In genomic region chr9:60184083-60184482, GRCm38 (mm10) we compare ENCODE assay signal across 19 mouse cellular contexts.
DNase-seq lines count a peak whose midpoint lies in the region; ATAC-seq and TF ChIP-seq lines count a peak whose summit lies in the region.
"Had no signal": no experiment of that assay in that cellular context is flagged by ENCODE, and none has a peak within 500 bp of the region (broad histone marks: within the 10 kb centered on the region; RNA-seq: fewer than 3 reads in every experiment).

No protein-coding gene starts in this region.

- H3K4me3 ChIP-seq in kidney, adult 2 months (ENCODE audit: insufficient read depth, low read depth, low read length) = no peak overlapping the region
- H3K4me3 ChIP-seq in kidney, embryonic 15.5 days (replicated peaks) = no peak overlapping the region
- H3K4me3 ChIP-seq in embryonic facial prominence, embryonic 11.5 days (ENCODE audit: low read depth, low read length) = no peak overlapping the region
- H3K4me3 ChIP-seq: embryonic facial prominence, embryonic 13.5 days; heart, embryonic 13.5 days had no signal

- H3K27ac ChIP-seq in kidney, adult 2 months (ENCODE audit: insufficient read depth, low read depth, low read length) = no peak overlapping the region
- H3K27ac ChIP-seq in kidney, embryonic 15.5 days = no peak overlapping the region
- no peak overlapping the region for H3K27ac ChIP-seq in embryonic facial prominence, embryonic 11.5 days (replicated peaks; ENCODE audit: low read depth, low read length)
- H3K27ac ChIP-seq: embryonic facial prominence, embryonic 13.5 days; heart, embryonic 13.5 days; hindbrain, embryonic 14.5 days had no signal

- H3K4me1 ChIP-seq in kidney, adult 2 months (ENCODE audit: control insufficient read depth, insufficient read depth, low read length) = no peaks in the 10 kb centered on the region
- H3K4me1 ChIP-seq in kidney, embryonic 15.5 days = peaks cover 31% of the 10 kb centered on the region
- H3K4me1 ChIP-seq in embryonic facial prominence, embryonic 11.5 days (ENCODE audit: control insufficient read depth, insufficient read depth, low read length) = peaks cover 2% of the 10 kb centered on the region; the same call in 1 of the 2 replicates

- H3K36me3 ChIP-seq in kidney, adult 2 months (ENCODE audit: control insufficient read depth, insufficient read depth, low read length) = no peaks in the 10 kb centered on the region
- no peaks in the 10 kb centered on the region for H3K36me3 ChIP-seq in kidney, embryonic 15.5 days
- H3K36me3 ChIP-seq in embryonic facial prominence, embryonic 11.5 days (replicated peaks; ENCODE audit: control insufficient read depth, insufficient read depth, low read depth, low read length) = no peaks in the 10 kb centered on the region
- H3K36me3 ChIP-seq: embryonic facial prominence, embryonic 13.5 days; heart, embryonic 13.5 days had no signal

- H3K27me3 ChIP-seq in kidney, adult 2 months (replicated peaks; ENCODE audit: control insufficient read depth, insufficient read depth, low read length) = no peaks in the 10 kb centered on the region
- H3K27me3 ChIP-seq in kidney, embryonic 15.5 days = no peaks in the 10 kb centered on the region
- H3K27me3 ChIP-seq in embryonic facial prominence, embryonic 11.5 days (ENCODE audit: control insufficient read depth, insufficient read depth, low read length) = no peaks in the 10 kb centered on the region
- H3K27me3 ChIP-seq: heart, embryonic 13.5 days had no signal

- 63% methylated on average over 3 of the region's 3 CpGs for WGBS in kidney, adult 2 months
- 50% methylated on average over 3 of the region's 3 CpGs for WGBS in kidney, embryonic 15.5 days
- 28% methylated on average over 3 of the region's 3 CpGs for WGBS in embryonic facial prominence, embryonic 11.5 days

- DNase-seq in kidney, adult 2 months = peak; percentile 12
- DNase-seq in embryo, embryonic 10 days (ENCODE audit: low spot score) = peak; percentile 65
- DNase-seq in embryo, embryonic 10.5 days (ENCODE audit: low spot score) = peak; percentile 64
- DNase-seq in embryonic facial prominence, embryonic 11.5 days (ENCODE audit: low spot score) = peak; percentile 38
- DNase-seq in spleen, postnatal 36 days (ENCODE audit: low spot score in 2 of 2) = no peak
- no peak for DNase-seq in left cerebral cortex, adult 11 months (ENCODE audit: low spot score)
- DNase-seq in thymus, postnatal 25 days = no peak
- DNase-seq: adrenal gland, adult 2 months; cerebellum, adult 11 months; cerebellum, adult 8-10 months; cerebellum, postnatal 14 days; gastrocnemius, postnatal 36 days; heart, adult 11 months; heart, postnatal 36 days had no signal

- H3K9ac ChIP-seq in kidney, embryonic 15.5 days = no peak overlapping the region
- H3K9ac ChIP-seq in embryonic facial prominence, embryonic 11.5 days (replicated peaks; ENCODE audit: low read length) = no peak overlapping the region
- H3K9ac ChIP-seq: embryonic facial prominence, embryonic 13.5 days; heart, embryonic 13.5 days; hindbrain, embryonic 14.5 days had no signal

- no peak for TF ChIP-seq POLR2A in kidney, adult 2 months (IDR thresholded peaks at IDR 0.05; ENCODE audit: low read depth, low read length)

- no peak overlapping the region for H3K4me2 ChIP-seq in kidney, embryonic 15.5 days
- H3K4me2 ChIP-seq in embryonic facial prominence, embryonic 11.5 days (ENCODE audit: low read depth, low read length) = no peak overlapping the region
- H3K4me2 ChIP-seq: embryonic facial prominence, embryonic 13.5 days; heart, embryonic 13.5 days; hindbrain, embryonic 14.5 days had no signal

- no peaks in the 10 kb centered on the region for H3K9me3 ChIP-seq in kidney, embryonic 15.5 days (replicated peaks)
- H3K9me3 ChIP-seq in embryonic facial prominence, embryonic 11.5 days (replicated peaks; ENCODE audit: control insufficient read depth, low read length) = no peaks in the 10 kb centered on the region
- H3K9me3 ChIP-seq: embryonic facial prominence, embryonic 13.5 days; heart, embryonic 13.5 days had no signal

- ATAC-seq in kidney, embryonic 15.5 days (replicated peaks; ENCODE audit: low FRiP score) = no peak
- no peak for ATAC-seq in embryonic facial prominence, embryonic 11.5 days (replicated peaks; ENCODE audit: insufficient number of reproducible peaks, low FRiP score, low TSS enrichment, low read depth)
- ATAC-seq: forebrain, embryonic 14.5 days had no signal

- no peak for TF ChIP-seq CTCF in kidney, adult 2 months (conservative IDR thresholded peaks at IDR 0.05; ENCODE audit: insufficient read depth, insufficient read length, low read depth, low read length)

Comparison
In these comparisons a context has a peak if more than half of its experiments do, and no peak if none do; other contexts are left out.
1. DNase-seq: peak in kidney, adult 2 months (single experiment), embryo, embryonic 10 days (single experiment), embryo, embryonic 10.5 days (single experiment) and embryonic facial prominence, embryonic 11.5 days (single experiment); none in spleen, postnatal 36 days (0 of 2), left cerebral cortex, adult 11 months (single experiment) and thymus, postnatal 25 days (single experiment).